Mouse (Mus musculus) hindbrain, embryonic 11.5 days (tissue): Measurements from ENCODE around the gene Slc16a3. TPM values are rescaled to one million over a fixed set of nuclear protein-coding genes. Genes with fewer than 3 reads are reported as not detected.

Source experiments
- ATAC-seq: fragments of 200-750 bp; cut with Nextera tagmentation; 2 replicates; pipeline ENCODE4 v1.8.0; 2017; ENCODE audit warnings: mild to moderate bottlenecking, moderate TSS enrichment, moderate library complexity; ENCODE audit not compliant: low FRiP score
- DNase-seq: peaks from one replicate; pipeline ENCODE4 v3.0.0-alpha.2; 2015; ENCODE audit warnings: low spot score
- H3K27ac ChIP-seq: fragments of 300-500 bp; sonication (generic); 2 replicates; pipeline ENCODE4 v1.5.1; 2014; ENCODE audit warnings: mild to moderate bottlenecking, low read depth, low read length
- H3K27me3 ChIP-seq: fragments of 300-500 bp; sonication (generic); 2 replicates; pipeline ENCODE4 v1.6.1; 2014; ENCODE audit warnings: mild to moderate bottlenecking, low read length, moderate library complexity, mixed read lengths; ENCODE audit not compliant: control insufficient read depth, insufficient read depth
- H3K36me3 ChIP-seq: fragments of 300-500 bp; sonication (generic); 2 replicates; pipeline ENCODE4 v1.6.1; 2014; ENCODE audit warnings: mild to moderate bottlenecking, low read length, moderate library complexity, mixed read lengths; ENCODE audit not compliant: control insufficient read depth, insufficient read depth
- H3K4me1 ChIP-seq: fragments of 300-500 bp; sonication (generic); replicated peaks from 2 replicates; pipeline ENCODE4 v1.6.1; 2014; ENCODE audit warnings: low read length, mixed read lengths; ENCODE audit not compliant: control insufficient read depth, insufficient read depth
- H3K4me2 ChIP-seq: fragments of 300-500 bp; sonication (generic); replicated peaks from 2 replicates; pipeline ENCODE4 v1.6.1; 2014; ENCODE audit warnings: mild to moderate bottlenecking, low read depth, low read length
- H3K4me3 ChIP-seq: fragments of 300-500 bp; sonication (generic); 2 replicates; pipeline ENCODE4 v1.5.1; 2014; ENCODE audit warnings: low read depth, low read length
- H3K9ac ChIP-seq: fragments of 300-500 bp; sonication (generic); 2 replicates; pipeline ENCODE4 v1.6.1; 2014; ENCODE audit warnings: low read depth, low read length
- H3K9me3 ChIP-seq: fragments of 300-500 bp; sonication (generic); 2 replicates; pipeline ENCODE4 v1.6.1; 2016; ENCODE audit warnings: low read length; ENCODE audit not compliant: control insufficient read depth
- WGBS: fragments of 180-500 bp; shearing (Covaris S2); extraction: QIAGEN DNeasy Blood & Tissue Kit; methylation state at CpG from one replicate; pipeline ENCODE4 v1.1.7; 2014; 5-methylcytosine and 5-hydroxymethylcytosine counted together
- polyA plus RNA-seq: library from polyadenylated mRNA; unstranded; fragments of >200 nt; fragmentation: Nextera tagmentation; extraction: Ambion mirVana; gene quantifications from 2 replicates; pipeline ENCODE4 v1.2.1, GENCODE M21; 2014

Gene Slc16a3
- polyA plus RNA-seq, 1 experiment from 2014 or later = 25.8 TPM

DNA sequence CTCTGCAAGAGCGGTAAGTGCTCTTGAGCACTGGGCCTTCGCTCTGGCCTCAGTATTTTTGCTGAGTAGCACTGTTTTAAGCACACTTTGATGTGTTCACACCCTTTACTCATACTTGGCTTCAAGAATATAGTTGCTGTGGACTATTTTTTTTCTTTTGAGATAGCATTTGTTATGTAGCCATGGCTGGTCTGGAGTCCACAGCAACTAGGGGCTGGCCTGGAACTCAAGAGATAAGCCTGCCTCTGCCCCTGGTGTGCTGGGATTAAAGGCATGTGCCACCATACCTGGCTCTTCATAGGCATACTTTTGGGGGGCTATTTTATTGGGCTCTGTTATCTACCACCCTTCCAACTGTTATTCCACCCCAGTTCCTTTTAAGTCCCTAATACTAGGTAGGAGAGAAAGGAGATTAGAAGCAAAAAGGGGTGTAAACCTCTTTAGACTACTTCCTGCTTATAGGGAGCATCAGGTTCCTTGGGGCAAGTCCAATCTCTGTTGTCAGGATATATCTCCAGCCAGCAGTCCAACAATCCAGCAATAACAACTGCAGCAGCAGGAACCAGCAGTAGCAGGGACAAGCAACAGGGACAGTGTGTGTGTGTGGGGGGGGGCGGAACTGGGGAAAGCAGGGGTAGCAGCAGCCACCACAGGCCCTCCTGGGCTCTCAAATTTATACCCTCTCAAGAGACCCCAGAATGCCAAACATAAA is 61.9 kb downstream of the Slc16a3 start:
- no peak for ATAC-seq
- Histone ChIP-seq H3K4me1 (no peaks in the 10 kb centered on the region), H3K36me3 (no peaks in the 10 kb centered on the region), H3K27me3 (no peaks in the 10 kb centered on the region), H3K9me3 (no peaks in the 10 kb centered on the region), H3K4me3 (no peak overlapping the region), H3K4me2 (no peak overlapping the region), H3K9ac (no peak overlapping the region), H3K27ac (no peak overlapping the region)
- DNase-seq = no peak
- WGBS = 84% methylated on average over 3 of the region's 3 CpGs

Other genes with a start within 250 kb of the Slc16a3 start
- gene Cenpx, start 234.7 kb upstream of the Slc16a3 start, polyA plus RNA-seq = 115 and 121 TPM in 2 replicates
- 30.7 and 34.4 TPM in 2 replicates for gene Lrrc45, start 234.6 kb upstream of the Slc16a3 start, polyA plus RNA-seq
- gene Rac3, start 227.0 kb upstream of the Slc16a3 start, polyA plus RNA-seq = 17.6 and 18.2 TPM in 2 replicates
- 14.3 and 15.2 TPM in 2 replicates for gene Dcxr, start 221.2 kb upstream of the Slc16a3 start, polyA plus RNA-seq
- gene Cbr2, start 216.4 kb upstream of the Slc16a3 start, polyA plus RNA-seq = 0.82 and 1.6 TPM in 2 replicates
- 5.6 and 7.0 TPM in 2 replicates for gene Hmga1b, start 185.7 kb upstream of the Slc16a3 start, polyA plus RNA-seq
- gene Rfng, start 164.3 kb upstream of the Slc16a3 start, polyA plus RNA-seq = 28.8 and 29.4 TPM in 2 replicates
- 264 and 272 TPM in 2 replicates for gene Gps1, start 164.2 kb upstream of the Slc16a3 start, polyA plus RNA-seq
- 70.9 and 71.3 TPM in 2 replicates for gene Dus1l, start 152.1 kb upstream of the Slc16a3 start, polyA plus RNA-seq
- 76.0 and 94.1 TPM in 2 replicates for gene Fasn, start 123.9 kb upstream of the Slc16a3 start, polyA plus RNA-seq
- 3.9 and 4.7 TPM in 2 replicates for gene Ccdc57, start 15.6 kb upstream of the Slc16a3 start, polyA plus RNA-seq
- 58.4 and 71.3 TPM in 2 replicates for gene Csnk1d, start 42.9 kb downstream of the Slc16a3 start, polyA plus RNA-seq
- gene Cd7, start 90.9 kb downstream of the Slc16a3 start, polyA plus RNA-seq = not detected in 2 replicates
- gene Sectm1b, start 115.1 kb downstream of the Slc16a3 start, polyA plus RNA-seq = not detected in 2 replicates
- not detected in 2 replicates for gene Sectm1a, start 132.7 kb downstream of the Slc16a3 start, polyA plus RNA-seq
- not detected in 2 replicates for gene Tex19.2, start 170.2 kb downstream of the Slc16a3 start, polyA plus RNA-seq
- 0.20 TPM in 1 of 2 replicates, not detected in the other for gene Tex19.1, start 197.7 kb downstream of the Slc16a3 start, polyA plus RNA-seq
- 0.23 and 0.25 TPM in 2 replicates for gene Uts2r, start 211.8 kb downstream of the Slc16a3 start, polyA plus RNA-seq